In the genomic region with DNA sequence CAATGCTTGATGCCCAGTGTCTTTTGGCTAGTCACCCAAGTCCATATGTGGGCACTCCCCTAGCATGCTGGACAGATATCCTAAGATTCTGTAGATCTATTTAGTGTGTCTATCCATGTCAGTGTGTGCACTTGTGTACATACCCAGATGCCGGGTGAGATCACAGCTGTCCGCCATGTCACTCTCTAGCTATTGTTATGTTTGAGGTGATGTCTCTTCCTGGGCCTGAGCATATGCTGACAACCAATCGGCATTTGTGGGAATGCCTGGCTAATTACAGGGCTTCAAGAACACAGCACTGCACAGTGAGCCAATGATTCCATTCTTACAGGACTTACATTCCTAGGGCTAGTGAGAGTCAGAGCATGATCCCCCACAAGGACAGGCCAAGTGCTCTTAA, we compare ENCODE assay signal across 26 mouse cellular contexts.
DNase-seq lines count a peak whose midpoint lies in the region; ATAC-seq lines count a peak whose summit lies in the region.
"Had no signal": no experiment of that assay in that cellular context is flagged by ENCODE, and none has a peak within 500 bp of the region (broad histone marks: within the 10 kb centered on the region; RNA-seq: fewer than 3 reads in every experiment).

No protein-coding gene starts in this region.

- no peak overlapping the region for H3K4me2 ChIP-seq in heart, embryonic 11.5 days
- no peak overlapping the region for H3K4me2 ChIP-seq in intestine, embryonic 14.5 days (ENCODE audit: low read length)
- H3K4me2 ChIP-seq in intestine, embryonic 15.5 days (replicated peaks): no peak overlapping the region
- no peak overlapping the region for H3K4me2 ChIP-seq in liver, embryonic 11.5 days
- H3K4me2 ChIP-seq: forebrain, embryonic 13.5 days; heart, embryonic 15.5 days; hindbrain, embryonic 13.5 days had no signal

- no peaks in the 10 kb centered on the region for H3K9me3 ChIP-seq in heart, embryonic 11.5 days (replicated peaks; ENCODE audit: control insufficient read depth, low read length)
- H3K9me3 ChIP-seq in intestine, embryonic 14.5 days (ENCODE audit: control insufficient read depth, low read length): no peaks in the 10 kb centered on the region
- H3K9me3 ChIP-seq in intestine, embryonic 15.5 days: no peaks in the 10 kb centered on the region
- H3K9me3 ChIP-seq in liver, embryonic 11.5 days (ENCODE audit: control insufficient read depth, low read length): no peaks in the 10 kb centered on the region
- H3K9me3 ChIP-seq: forebrain, embryonic 10.5 days; forebrain, embryonic 13.5 days; heart, embryonic 15.5 days; hindbrain, embryonic 10.5 days; hindbrain, embryonic 13.5 days had no signal

- H3K4me1 ChIP-seq in heart, embryonic 11.5 days (ENCODE audit: control insufficient read depth, insufficient read depth, low read length): peaks cover 3% of the 10 kb centered on the region; the same call in 1 of the 2 replicates
- 0 out of 2 replicates have a peak, but pooled peaks cover 6% of the 10 kb centered on the region for H3K4me1 ChIP-seq in intestine, embryonic 14.5 days (replicated peaks; ENCODE audit: control insufficient read depth, insufficient read depth, low read length)
- no peaks in the 10 kb centered on the region for H3K4me1 ChIP-seq in intestine, embryonic 15.5 days (replicated peaks)
- H3K4me1 ChIP-seq in liver, embryonic 11.5 days (replicated peaks; ENCODE audit: control insufficient read depth, insufficient read depth, low read length): no peaks in the 10 kb centered on the region
- H3K4me1 ChIP-seq: forebrain, embryonic 10.5 days; hindbrain, embryonic 10.5 days had no signal

- H3K4me3 ChIP-seq in heart, embryonic 11.5 days (ENCODE audit: low read depth, low read length): no peak overlapping the region
- H3K4me3 ChIP-seq in intestine, embryonic 14.5 days (ENCODE audit: low read depth, low read length): no peak overlapping the region
- H3K4me3 ChIP-seq in intestine, embryonic 15.5 days (replicated peaks): no peak overlapping the region
- H3K4me3 ChIP-seq in liver, embryonic 11.5 days (ENCODE audit: low read depth, low read length): no peak overlapping the region
- H3K4me3 ChIP-seq: forebrain, embryonic 10.5 days; forebrain, embryonic 13.5 days; heart, embryonic 15.5 days; hindbrain, embryonic 10.5 days; hindbrain, embryonic 13.5 days had no signal

- peak; percentile 61 for DNase-seq in heart, adult 11 months
- no peak for DNase-seq in heart, postnatal 36 days
- DNase-seq in heart, adult 9 months (ENCODE audit: low spot score in 2 of 2): no peak
- no peak for DNase-seq in intestine, embryonic 14.5 days (ENCODE audit: low spot score)
- DNase-seq in liver, embryonic 11.5 days (ENCODE audit: low spot score): peak; percentile 6
- no peak for DNase-seq in liver
- DNase-seq: adrenal gland, postnatal 10 days; adrenal gland, postnatal 36 days; B cell, adult 2 months; cerebellum, adult 18-20 months; cerebellum, adult 9-10 months; cerebellum, postnatal 14 days; kidney, adult 2 months had no signal

- H3K36me3 ChIP-seq in heart, embryonic 11.5 days (ENCODE audit: control insufficient read depth, insufficient read depth, low read length): no peaks in the 10 kb centered on the region
- no peaks in the 10 kb centered on the region for H3K36me3 ChIP-seq in intestine, embryonic 14.5 days (ENCODE audit: control insufficient read depth, insufficient read depth, low read length)
- no peaks in the 10 kb centered on the region for H3K36me3 ChIP-seq in intestine, embryonic 15.5 days
- H3K36me3 ChIP-seq in liver, embryonic 11.5 days (ENCODE audit: control insufficient read depth, insufficient read depth, low read length): no peaks in the 10 kb centered on the region
- H3K36me3 ChIP-seq: forebrain, embryonic 10.5 days; G1E; heart, embryonic 15.5 days; hindbrain, embryonic 10.5 days; hindbrain, embryonic 13.5 days had no signal

- H3K27me3 ChIP-seq in heart, embryonic 11.5 days (ENCODE audit: control insufficient read depth, insufficient read depth, low read length): no peaks in the 10 kb centered on the region
- H3K27me3 ChIP-seq in intestine, embryonic 14.5 days (replicated peaks; ENCODE audit: control insufficient read depth, insufficient read depth, low read length): no peaks in the 10 kb centered on the region
- H3K27me3 ChIP-seq in intestine, embryonic 15.5 days (replicated peaks): no peaks in the 10 kb centered on the region
- H3K27me3 ChIP-seq in liver, embryonic 11.5 days (replicated peaks; ENCODE audit: control insufficient read depth, insufficient read depth, low read length): no peaks in the 10 kb centered on the region
- H3K27me3 ChIP-seq: CH12.LX; forebrain, embryonic 13.5 days; heart, embryonic 15.5 days; hindbrain, embryonic 13.5 days; Patski had no signal

- intact Hi-C loops in heart, postnatal 36 days (cut with DNase I): no loop called here

- no peak for ATAC-seq in heart, embryonic 11.5 days (replicated peaks; ENCODE audit: insufficient number of reproducible peaks, low FRiP score, low TSS enrichment)
- ATAC-seq in intestine, embryonic 14.5 days (replicated peaks; ENCODE audit: low FRiP score, low TSS enrichment, low read depth): no peak
- ATAC-seq in intestine, embryonic 15.5 days: no peak
- no peak for ATAC-seq in liver, embryonic 11.5 days (replicated peaks; ENCODE audit: low FRiP score)
- ATAC-seq: forebrain, embryonic 13.5 days; forebrain, embryonic 16.5 days; hindbrain, embryonic 16.5 days; intestine, postnatal 0 days; Patski had no signal

- no peak overlapping the region for H3K9ac ChIP-seq in heart, embryonic 11.5 days (ENCODE audit: low read depth, low read length)
- no peak overlapping the region for H3K9ac ChIP-seq in intestine, embryonic 14.5 days (ENCODE audit: low read length)
- no peak overlapping the region for H3K9ac ChIP-seq in intestine, embryonic 15.5 days
- no peak overlapping the region for H3K9ac ChIP-seq in liver, embryonic 11.5 days (ENCODE audit: low read depth, low read length)
- H3K9ac ChIP-seq: forebrain, embryonic 13.5 days; heart, embryonic 15.5 days; hindbrain, embryonic 13.5 days had no signal

- 0 out of 2 replicates have a peak overlapping the region, but pooled peaks have one; percentile 12 for H3K27ac ChIP-seq in heart, embryonic 11.5 days (ENCODE audit: low read depth, low read length)
- H3K27ac ChIP-seq in intestine, embryonic 14.5 days (ENCODE audit: low read depth): 0 out of 2 replicates have a peak overlapping the region, but pooled peaks have one; percentile 16
- no peak overlapping the region for H3K27ac ChIP-seq in intestine, embryonic 15.5 days
- no peak overlapping the region for H3K27ac ChIP-seq in liver, embryonic 11.5 days (ENCODE audit: low read depth, low read length)
- H3K27ac ChIP-seq: forebrain, embryonic 10.5 days; forebrain, embryonic 13.5 days; heart, embryonic 15.5 days; hindbrain, embryonic 10.5 days; hindbrain, embryonic 13.5 days had no signal

- WGBS in heart, embryonic 11.5 days (ENCODE audit: insufficient replicate concordance): 87% methylated on average over 3 of the region's 3 CpGs
- 91% methylated on average over 3 of the region's 3 CpGs for WGBS in intestine, embryonic 14.5 days
- WGBS in intestine, embryonic 15.5 days: 94% methylated on average over 3 of the region's 3 CpGs
- WGBS in liver, embryonic 11.5 days: 85% methylated on average over 3 of the region's 3 CpGs

Comparison
In these comparisons a context has a peak if more than half of its experiments do, and no peak if none do; other contexts are left out.
1. DNase-seq: peak in heart, adult 11 months (single experiment) and liver, embryonic 11.5 days (single experiment); none in heart, postnatal 36 days (0 of 2), heart, adult 9 months (0 of 2), intestine, embryonic 14.5 days (single experiment) and liver (single experiment).
2. H3K27ac ChIP-seq: peak in heart, embryonic 11.5 days (single experiment) and intestine, embryonic 14.5 days (single experiment); none in intestine, embryonic 15.5 days (single experiment) and liver, embryonic 11.5 days (single experiment).